Mouse (Mus musculus): ENCODE results near the gene Tdp1.

GRCm38 (mm10) chr12:99979541-99979940 lies 95.2 kb downstream of the Tdp1 start:
- TF ChIP-seq CTCF (conservative IDR thresholded peaks at IDR 0.05; ENCODE audit: low read length) = no peak
- no peak for TF ChIP-seq POU5F1 (IDR thresholded peaks at IDR 0.05; ENCODE audit: borderline replicate concordance, low read length)
- TF ChIP-seq NANOG (IDR thresholded peaks at IDR 0.05; ENCODE audit: borderline replicate concordance, low read length) = no peak

Data from E14TG2a.4 (cell line).